Mouse (Mus musculus) forebrain, embryonic 10.5 days (tissue): ENCODE measurements around the gene Clint1. TPM values are rescaled to one million over a fixed set of nuclear protein-coding genes. Genes with fewer than 3 reads are reported as not detected.

Experiments used
- DNase-seq: peaks from one replicate; pipeline ENCODE4 v3.0.0-alpha.2; 2017; ENCODE audit warnings: low spot score; ENCODE audit errors: extremely low spot score
- H3K27ac ChIP-seq: fragments of 300-500 bp; sonication (generic); 2 replicates; pipeline ENCODE4 v1.5.1; 2016; ENCODE audit warnings: mild to moderate bottlenecking
- H3K27me3 ChIP-seq: fragments of 300-500 bp; sonication (generic); 2 replicates; pipeline ENCODE4 v1.6.1; 2016; ENCODE audit warnings: mild to moderate bottlenecking; ENCODE audit not compliant: poor library complexity, severe bottlenecking
- H3K36me3 ChIP-seq: fragments of 300-500 bp; sonication (generic); replicated peaks from 2 replicates; pipeline ENCODE4 v1.6.1; 2016; ENCODE audit warnings: mild to moderate bottlenecking, moderate library complexity
- H3K4me1 ChIP-seq: fragments of 300-500 bp; sonication (generic); 2 replicates; pipeline ENCODE4 v1.6.1; 2016
- H3K4me3 ChIP-seq: fragments of 300-500 bp; sonication (generic); 2 replicates; pipeline ENCODE4 v1.5.1; 2016; ENCODE audit warnings: mild to moderate bottlenecking, moderate library complexity
- H3K9me3 ChIP-seq: fragments of 300-500 bp; sonication (generic); 2 replicates; pipeline ENCODE4 v1.6.1; 2016; ENCODE audit warnings: mild to moderate bottlenecking, moderate library complexity
- WGBS: fragments of 180-500 bp; shearing (Covaris S2); methylation state at CpG from one replicate; pipeline ENCODE4 v1.1.7; 2016; 5-methylcytosine and 5-hydroxymethylcytosine counted together
- polyA plus RNA-seq: library from polyadenylated mRNA; unstranded; fragments of >200 nt; fragmentation: Nextera tagmentation; extraction: Ambion mirVana; gene quantifications from 2 replicates; pipeline ENCODE4 v1.2.1, GENCODE M21; 2016

Clint1 gene
- polyA plus RNA-seq, 1 experiment from 2014 or later: 64.2 TPM

GRCm38 (mm10) chr11:45852124-45852994 is 508 bp downstream of the Clint1 start:
- Histone ChIP-seq H3K36me3 (peaks cover 40% of the 10 kb centered on the region), H3K4me1 (peaks cover 17% of the 10 kb centered on the region), H3K27ac (peak overlapping the region; percentile 96), H3K4me3 (peak overlapping the region; percentile 99), H3K9me3 (no peaks in the 10 kb centered on the region), H3K27me3 (no peaks in the 10 kb centered on the region)
- 2% methylated on average over 49 of the region's 58 CpGs for WGBS
- peak; percentile 31 for DNase-seq

GRCm38 (mm10) chr11:45852995-45853317 is 1.1 kb downstream of the Clint1 start:
- H3K4me3 ChIP-seq: peak overlapping the region; percentile 99
- peak overlapping the region; percentile 96; the same call in 1 of the 2 replicates for H3K27ac ChIP-seq
- H3K36me3 ChIP-seq: peaks cover 43% of the 10 kb centered on the region
- H3K4me1 ChIP-seq: peaks cover 17% of the 10 kb centered on the region
- no peak for DNase-seq
- 78% methylated on average over 6 of the region's 6 CpGs for WGBS
- no peaks in the 10 kb centered on the region for H3K27me3 ChIP-seq
- H3K9me3 ChIP-seq: no peaks in the 10 kb centered on the region

- peaks cover 17% of the 10 kb centered on the region for H3K4me1 ChIP-seq
- no peak overlapping the region for H3K27ac ChIP-seq
- no peak for DNase-seq
- WGBS: 91% methylated on average over 2 of the region's 2 CpGs
- H3K36me3 ChIP-seq: peaks cover 52% of the 10 kb centered on the region
- H3K9me3 ChIP-seq: no peaks in the 10 kb centered on the region
- no peaks in the 10 kb centered on the region for H3K27me3 ChIP-seq
- no peak overlapping the region for H3K4me3 ChIP-seq
Measured at GRCm38 (mm10) chr11:45853916-45854315, 2.1 kb downstream of the Clint1 start.

GRCm38 (mm10) chr11:45854381-45854780 is 2.5 kb downstream of the Clint1 start:
- no peak for DNase-seq
- 92% methylated on average over 7 of the region's 7 CpGs for WGBS
- peaks cover 55% of the 10 kb centered on the region for H3K36me3 ChIP-seq
- H3K9me3 ChIP-seq: no peaks in the 10 kb centered on the region
- no peak overlapping the region for H3K27ac ChIP-seq
- no peak overlapping the region for H3K4me3 ChIP-seq
- H3K27me3 ChIP-seq: no peaks in the 10 kb centered on the region
- peaks cover 17% of the 10 kb centered on the region for H3K4me1 ChIP-seq

GRCm38 (mm10) chr11:45855407-45856148 is 3.7 kb downstream of the Clint1 start:
- no peak for DNase-seq
- peaks cover 66% of the 10 kb centered on the region for H3K36me3 ChIP-seq
- H3K4me3 ChIP-seq: no peak overlapping the region
- peaks cover 17% of the 10 kb centered on the region for H3K4me1 ChIP-seq
- no peaks in the 10 kb centered on the region for H3K9me3 ChIP-seq
- no peak overlapping the region for H3K27ac ChIP-seq
- H3K27me3 ChIP-seq: no peaks in the 10 kb centered on the region
- WGBS: 83% methylated on average over 7 of the region's 7 CpGs

- Histone ChIP-seq H3K9me3 (no peaks in the 10 kb centered on the region), H3K27me3 (no peaks in the 10 kb centered on the region), H3K4me3 (no peak overlapping the region), H3K36me3 (peaks cover 70% of the 10 kb centered on the region), H3K27ac (no peak overlapping the region), H3K4me1 (peaks cover 17% of the 10 kb centered on the region)
- 91% methylated on average over 6 of the region's 6 CpGs for WGBS
- DNase-seq: no peak
Measured at GRCm38 (mm10) chr11:45856149-45856516, 4.3 kb downstream of the Clint1 start.

- Histone ChIP-seq H3K9me3 (no peaks in the 10 kb centered on the region), H3K4me3 (no peak overlapping the region), H3K4me1 (no peaks in the 10 kb centered on the region), H3K36me3 (peaks cover 54% of the 10 kb centered on the region), H3K27ac (no peak overlapping the region), H3K27me3 (no peaks in the 10 kb centered on the region)
- 89% methylated on average over 7 of the region's 7 CpGs for WGBS
- DNase-seq: no peak
Measured at GRCm38 (mm10) chr11:45861334-45861733, 9.5 kb downstream of the Clint1 start.

- WGBS: 94% methylated on average over 3 of the region's 3 CpGs
- Histone ChIP-seq H3K27me3 (no peaks in the 10 kb centered on the region), H3K36me3 (peaks cover 34% of the 10 kb centered on the region), H3K4me1 (no peaks in the 10 kb centered on the region), H3K4me3 (no peak overlapping the region), H3K27ac (no peak overlapping the region), H3K9me3 (no peaks in the 10 kb centered on the region)
- no peak for DNase-seq
Measured at GRCm38 (mm10) chr11:45864409-45864808, 12.6 kb downstream of the Clint1 start.

- no peak overlapping the region for H3K27ac ChIP-seq
- WGBS: 99% methylated on average over 2 of the region's 2 CpGs
- no peaks in the 10 kb centered on the region for H3K4me1 ChIP-seq
- no peaks in the 10 kb centered on the region for H3K27me3 ChIP-seq
- no peaks in the 10 kb centered on the region for H3K9me3 ChIP-seq
- no peak overlapping the region for H3K4me3 ChIP-seq
- DNase-seq: no peak
- H3K36me3 ChIP-seq: peaks cover 33% of the 10 kb centered on the region
Measured at GRCm38 (mm10) chr11:45865861-45866260, 14.0 kb downstream of the Clint1 start.

GRCm38 (mm10) chr11:45866534-45866933 is 14.7 kb downstream of the Clint1 start:
- no peak for DNase-seq

GRCm38 (mm10) chr11:45873666-45874065 is 21.8 kb downstream of the Clint1 start:
- WGBS: 79% methylated on average over 1 of the region's 1 CpGs
- H3K4me1 ChIP-seq: no peaks in the 10 kb centered on the region

More at GRCm38 (mm10) chr11:45866534-45866933, 14.7 kb downstream of the Clint1 start:
- 93% methylated on average over 4 of the region's 4 CpGs for WGBS
- Histone ChIP-seq H3K27me3 (no peaks in the 10 kb centered on the region), H3K4me1 (no peaks in the 10 kb centered on the region), H3K36me3 (peaks cover 28% of the 10 kb centered on the region), H3K27ac (no peak overlapping the region), H3K9me3 (no peaks in the 10 kb centered on the region), H3K4me3 (no peak overlapping the region)

GRCm38 (mm10) chr11:45874251-45874650 is 22.4 kb downstream of the Clint1 start:
- Histone ChIP-seq H3K27me3 (no peaks in the 10 kb centered on the region), H3K4me1 (no peaks in the 10 kb centered on the region), H3K36me3 (peaks cover 34% of the 10 kb centered on the region), H3K27ac (no peak overlapping the region), H3K4me3 (no peak overlapping the region), H3K9me3 (no peaks in the 10 kb centered on the region)
- DNase-seq: no peak
- WGBS: 96% methylated on average over 6 of the region's 6 CpGs

More at GRCm38 (mm10) chr11:45873666-45874065, 21.8 kb downstream of the Clint1 start:
- H3K4me3 ChIP-seq: no peak overlapping the region
- no peak overlapping the region for H3K27ac ChIP-seq
- no peaks in the 10 kb centered on the region for H3K27me3 ChIP-seq
- peaks cover 36% of the 10 kb centered on the region for H3K36me3 ChIP-seq
- no peak for DNase-seq
- H3K9me3 ChIP-seq: no peaks in the 10 kb centered on the region

- DNase-seq: no peak
- Histone ChIP-seq H3K4me3 (no peak overlapping the region), H3K4me1 (peaks cover 2% of the 10 kb centered on the region; the same call in 1 of the 2 replicates), H3K9me3 (no peaks in the 10 kb centered on the region), H3K27me3 (no peaks in the 10 kb centered on the region), H3K36me3 (peaks cover 23% of the 10 kb centered on the region), H3K27ac (no peak overlapping the region)
- WGBS: 95% methylated on average over 7 of the region's 7 CpGs
Measured at GRCm38 (mm10) chr11:45875351-45875935, 23.6 kb downstream of the Clint1 start.
